Mouse (Mus musculus): ENCODE results near the gene Surf4.

Surf4 gene

DNA sequence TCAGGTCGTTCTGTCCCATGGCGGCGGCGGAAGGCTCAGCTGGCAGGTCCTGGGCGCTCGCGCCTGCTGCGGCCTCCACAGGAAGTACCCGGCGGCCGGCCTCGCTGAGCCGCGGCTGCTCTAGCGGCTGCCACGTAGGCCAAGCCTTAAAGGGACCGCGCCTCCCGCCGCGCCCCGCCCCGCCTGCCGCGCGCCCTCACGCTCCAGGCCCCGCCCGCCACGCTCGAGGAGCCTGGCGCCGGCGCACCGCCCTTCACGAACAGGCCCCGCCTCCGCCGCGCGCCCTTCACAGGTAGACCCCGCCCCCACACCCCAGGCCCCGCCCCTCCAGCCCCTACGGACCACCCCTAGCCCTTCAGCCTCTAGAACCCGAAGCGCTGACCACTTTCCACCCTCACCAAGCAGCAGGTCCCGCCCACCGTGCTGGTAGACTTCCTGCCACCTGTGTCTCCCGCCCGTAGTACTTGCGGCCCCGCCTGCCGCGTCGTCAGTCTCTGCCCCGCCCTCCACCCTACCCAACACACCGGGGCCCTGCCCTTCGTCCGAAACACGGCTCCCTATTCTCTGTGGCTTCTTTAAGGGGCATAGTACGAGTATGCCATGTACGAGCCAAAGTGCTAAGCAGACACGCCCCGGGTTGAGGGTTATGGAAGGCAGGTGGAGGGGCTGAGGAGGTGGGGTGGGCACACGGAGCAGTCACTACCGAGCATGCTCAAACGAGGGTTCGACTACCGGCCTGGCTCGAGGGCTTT lies at the start of gene Surf4, which contains the start of gene Stkld1:
TSS of gene Surf4 (minus strand) at position 625 of the 752 bp plus-strand sequence.
TSS of gene Stkld1 (plus strand) at position 744 of the 752 bp plus-strand sequence.
- DNase-seq (ENCODE audit: low read depth, low spot score), result peak; percentile 98

DNA sequence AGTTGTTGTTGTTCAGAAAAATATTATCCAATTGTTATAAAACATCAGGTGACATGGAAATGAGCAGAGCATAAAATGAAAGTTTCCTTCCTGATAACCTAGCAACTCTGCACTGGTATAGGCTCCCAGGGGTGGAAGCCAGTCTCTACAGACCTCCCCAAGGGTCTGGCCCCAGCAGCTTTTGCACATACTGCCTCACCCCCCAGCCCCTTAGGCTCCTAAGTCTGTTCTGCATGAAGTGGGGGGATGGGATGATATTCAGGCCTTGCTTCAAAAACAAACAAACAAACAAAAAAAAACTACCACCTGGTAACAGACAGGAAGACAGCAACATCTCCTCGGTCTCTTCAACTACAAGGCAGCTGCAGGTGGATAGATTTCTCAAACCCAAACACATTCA lies 46.6 kb upstream of the Surf4 start:
- DNase-seq (ENCODE audit: low read depth, low spot score), result no peak

DNA sequence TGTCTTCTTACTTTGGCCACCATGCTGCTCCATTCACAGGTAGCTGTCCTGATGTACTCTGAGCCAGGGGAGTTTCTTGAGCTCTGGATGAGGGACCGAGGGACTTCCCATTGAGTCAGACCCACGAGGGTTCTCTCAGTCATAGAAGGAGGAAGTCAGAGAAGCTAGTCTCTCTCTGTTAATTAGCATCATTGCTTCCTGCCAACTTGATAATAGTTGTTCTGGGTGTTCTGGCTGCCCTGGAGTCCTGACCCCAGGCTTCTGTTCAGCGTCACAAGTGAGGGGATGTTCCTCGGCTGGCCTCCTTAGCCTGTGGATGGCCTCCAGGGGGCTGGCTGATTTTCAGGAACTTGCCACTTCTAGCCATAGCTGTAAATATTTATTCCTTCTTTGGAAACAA lies 40.2 kb upstream of the Surf4 start:
- DNase-seq (ENCODE audit: low read depth, low spot score), result peak; percentile 16

DNA sequence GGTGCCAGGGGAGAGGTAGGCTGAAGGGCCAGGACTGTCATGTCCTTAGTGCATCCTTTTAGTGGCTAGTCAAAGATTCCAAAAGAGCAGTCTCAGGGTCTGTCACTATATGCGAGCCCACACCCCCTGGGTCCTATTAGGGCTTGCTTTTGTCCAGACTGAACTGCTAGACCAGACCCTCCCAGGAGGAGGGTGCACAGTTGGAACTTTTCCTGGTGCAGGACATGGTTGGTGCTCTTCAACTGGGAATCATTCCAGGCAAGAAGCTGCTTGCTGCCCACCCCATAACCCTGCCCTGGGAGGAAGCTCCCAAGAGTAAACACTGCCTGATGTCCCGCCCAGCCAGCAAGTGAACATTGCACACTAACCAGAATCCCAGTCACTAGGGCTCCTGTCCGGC lies 39.4 kb upstream of the Surf4 start, which contains the start of gene Adamts13:
TSS of gene Adamts13 (plus strand) at position 301 of the 400 bp plus-strand sequence.
- DNase-seq (ENCODE audit: low read depth, low spot score), result no peak

DNA sequence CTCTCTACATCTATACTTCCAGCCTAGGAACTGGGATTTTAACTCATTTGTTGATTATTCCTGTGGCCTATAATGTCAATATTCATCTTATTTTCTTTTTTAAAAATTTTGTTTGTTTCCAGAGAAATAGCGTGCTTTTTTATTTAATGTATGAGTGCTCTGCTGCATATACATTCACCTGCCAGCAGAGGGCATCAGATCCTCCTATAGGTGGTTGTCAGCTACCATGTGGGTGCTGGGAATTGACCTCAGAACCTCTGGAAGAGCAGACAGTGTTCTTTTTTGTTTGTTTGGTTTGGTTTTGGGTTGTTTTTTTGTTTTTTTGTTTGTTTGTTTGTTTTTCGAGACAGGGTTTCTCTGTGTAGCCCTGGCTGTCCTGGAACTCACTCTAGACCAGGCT lies 33.5 kb upstream of the Surf4 start:
- peak; percentile 43 for DNase-seq (ENCODE audit: low read depth, low spot score)

DNA sequence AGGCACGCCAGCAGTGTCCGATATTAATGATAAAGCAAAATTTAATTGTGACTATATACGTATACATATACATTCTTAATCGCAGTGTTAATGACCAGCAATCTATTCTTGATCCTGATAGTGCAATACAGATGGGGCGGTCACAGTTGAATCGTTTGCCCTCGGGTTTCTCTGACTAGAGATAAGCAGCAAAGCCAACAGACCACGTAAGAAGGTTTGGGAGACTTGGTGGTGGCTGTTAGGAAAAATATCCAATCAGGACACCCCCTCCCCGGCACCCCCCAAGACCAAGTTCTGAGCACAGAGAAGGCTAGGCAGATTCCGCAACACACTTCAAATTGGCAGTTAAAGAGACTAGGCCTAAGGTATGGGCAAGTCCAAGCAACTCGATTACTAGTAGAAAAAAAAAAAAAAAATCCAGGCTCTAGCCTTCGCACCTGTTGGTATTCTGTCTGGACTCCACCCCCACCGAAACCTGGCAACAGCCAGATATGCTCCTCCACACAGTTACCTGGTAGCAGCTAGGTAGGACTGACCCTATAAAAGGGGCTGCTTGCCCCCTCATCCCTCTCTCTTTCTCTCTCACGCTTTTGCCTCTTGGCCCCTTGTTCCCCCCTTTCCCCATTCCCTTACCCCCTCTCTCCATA lies 31.1 kb upstream of the Surf4 start:
- DNase-seq (ENCODE audit: low read depth, low spot score), result no peak

DNA sequence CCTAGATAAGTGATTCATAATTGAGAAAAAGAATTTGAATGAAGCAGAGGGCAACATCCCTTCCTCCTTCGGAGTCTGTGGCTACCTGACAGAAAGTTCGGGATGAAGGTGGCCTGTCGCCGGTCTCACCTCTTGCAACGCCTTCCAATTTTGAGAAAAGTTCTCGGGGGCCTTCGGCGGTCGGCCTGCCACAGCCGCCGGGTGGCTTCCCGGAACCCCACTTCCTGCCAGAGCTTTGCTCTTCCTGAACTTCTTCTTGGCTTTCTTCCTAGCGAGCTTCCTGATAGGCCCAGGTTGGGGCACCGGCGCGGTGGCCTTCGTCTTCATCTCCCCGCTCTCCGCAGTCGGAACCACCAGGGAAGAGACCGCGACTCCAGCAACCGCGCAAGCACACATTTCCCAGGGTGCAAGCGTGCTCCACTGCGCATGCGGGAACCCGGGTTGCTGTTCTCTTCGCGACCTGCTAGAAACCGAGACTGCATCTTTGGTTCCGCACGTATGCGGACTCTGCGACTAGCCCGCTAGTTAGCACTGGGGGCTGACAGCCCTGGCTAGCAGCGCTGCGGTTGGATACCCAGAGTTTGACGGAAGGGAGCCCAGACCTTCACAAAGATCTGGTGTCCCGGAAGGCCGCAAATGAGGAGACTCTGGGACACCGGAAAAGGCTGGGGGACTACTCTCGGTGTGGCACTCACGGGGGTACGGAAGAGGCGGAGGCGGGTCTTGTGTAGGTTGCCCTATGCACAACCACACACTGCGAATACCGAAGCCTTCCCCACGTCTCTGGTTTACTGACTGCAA lies 30.4 kb upstream of the Surf4 start, which contains the start of gene Rexo4:
TSS of gene Rexo4 (minus strand) at position 464 of the 801 bp plus-strand sequence.
- DNase-seq (ENCODE audit: low read depth, low spot score), result peak; percentile 96

DNA sequence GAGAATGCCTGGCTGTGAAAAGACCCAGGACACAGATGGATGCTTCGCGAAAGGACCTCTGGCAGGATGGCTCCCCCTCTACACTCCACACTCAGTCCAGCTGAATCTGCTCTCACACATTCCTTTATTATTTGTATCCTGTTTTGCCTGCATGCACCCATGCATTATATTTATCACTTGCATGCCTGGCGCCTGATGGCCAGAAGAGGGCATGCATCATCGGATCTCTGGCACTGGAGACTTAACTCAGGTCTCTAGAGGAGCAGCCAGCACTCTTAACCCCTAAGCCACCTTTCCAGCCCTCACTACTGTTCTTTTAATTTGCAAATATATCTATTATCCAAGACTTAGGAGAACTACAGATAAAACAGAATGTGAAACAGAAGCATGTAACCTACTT lies 27.0 kb upstream of the Surf4 start:
- DNase-seq (ENCODE audit: low read depth, low spot score), result peak; percentile 17

DNA sequence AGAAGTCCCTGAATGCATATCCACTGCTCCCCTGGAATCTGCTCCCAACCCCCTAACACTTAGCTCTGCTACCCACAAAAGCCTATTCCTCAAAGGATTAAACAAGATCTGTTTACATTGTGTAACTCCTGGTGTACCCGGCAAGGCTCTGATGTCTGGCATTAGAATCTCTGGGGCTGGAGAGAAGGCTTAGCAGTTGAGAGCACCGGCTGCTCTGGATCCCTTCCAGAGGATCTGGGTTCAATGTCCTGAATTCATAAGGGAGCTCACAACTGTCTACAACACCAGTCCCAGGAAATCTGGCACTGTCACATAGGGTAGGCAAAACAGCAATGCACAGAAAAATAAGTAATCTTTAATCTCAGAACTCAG lies 23.7 kb upstream of the Surf4 start:
- no peak for DNase-seq (ENCODE audit: low read depth, low spot score)

DNA sequence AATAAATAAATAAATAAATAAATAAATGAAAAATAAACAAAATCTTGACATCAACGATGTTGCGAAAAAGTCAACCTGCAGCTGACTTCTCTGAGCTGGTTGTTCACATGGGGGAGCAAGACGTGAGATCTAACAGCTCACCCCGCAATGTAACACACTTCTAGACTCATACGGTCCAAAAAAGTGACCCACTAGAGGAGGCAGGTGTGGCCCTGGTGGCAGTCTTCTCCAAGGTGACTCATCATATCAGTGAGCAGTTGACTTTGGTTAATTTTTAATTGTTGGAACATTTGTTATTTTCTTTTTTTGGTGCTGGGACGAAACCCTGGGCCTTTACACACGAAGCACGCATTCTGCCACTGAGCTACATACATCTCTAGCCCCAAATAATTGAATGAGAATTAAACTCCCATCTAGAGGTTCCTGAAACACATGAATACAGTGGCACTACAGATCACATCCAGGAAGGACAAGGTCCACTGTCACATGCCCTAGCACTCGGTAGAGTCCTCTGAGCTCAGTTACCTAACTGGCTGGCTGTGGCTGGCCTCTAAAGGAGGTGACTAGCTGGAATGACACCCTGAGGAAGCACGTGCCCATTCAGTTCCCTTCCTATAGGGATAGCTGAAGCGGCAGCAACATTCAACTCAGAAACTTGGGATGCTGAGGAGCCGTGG lies 23.2 kb upstream of the Surf4 start:
- no peak for DNase-seq (ENCODE audit: low read depth, low spot score)

DNA sequence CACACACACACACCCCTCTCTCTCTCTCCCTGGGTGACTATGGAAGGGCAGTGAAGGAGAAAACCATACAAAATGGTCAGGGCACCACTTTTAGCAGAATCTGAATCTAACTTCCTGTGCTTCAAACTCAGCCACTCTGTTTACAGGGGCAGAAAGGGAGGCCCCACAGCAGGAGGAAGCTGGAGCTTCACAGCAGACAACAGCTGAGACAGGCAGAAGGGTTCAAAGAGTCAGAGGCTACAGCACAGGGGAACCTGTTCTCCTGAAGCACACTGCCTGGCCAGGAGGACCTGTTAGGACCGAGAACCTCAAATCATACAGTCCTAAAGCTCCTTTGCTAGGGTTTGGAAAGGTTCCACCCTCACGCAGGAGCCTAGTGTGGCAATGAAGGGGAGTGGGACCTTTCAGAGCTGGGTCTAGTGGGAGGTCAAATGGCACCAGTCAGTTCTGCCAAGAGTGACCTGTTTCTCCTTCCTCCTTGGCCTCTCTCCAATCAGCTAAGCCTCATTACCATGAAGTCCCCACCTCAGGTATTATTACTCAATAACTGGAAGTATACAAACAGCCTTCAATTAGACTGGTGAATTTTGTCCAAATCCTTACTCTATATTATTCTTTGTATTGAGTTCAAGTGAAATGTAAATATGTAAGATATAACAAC lies 21.1 kb upstream of the Surf4 start:
- no peak for DNase-seq (ENCODE audit: low read depth, low spot score)

DNA sequence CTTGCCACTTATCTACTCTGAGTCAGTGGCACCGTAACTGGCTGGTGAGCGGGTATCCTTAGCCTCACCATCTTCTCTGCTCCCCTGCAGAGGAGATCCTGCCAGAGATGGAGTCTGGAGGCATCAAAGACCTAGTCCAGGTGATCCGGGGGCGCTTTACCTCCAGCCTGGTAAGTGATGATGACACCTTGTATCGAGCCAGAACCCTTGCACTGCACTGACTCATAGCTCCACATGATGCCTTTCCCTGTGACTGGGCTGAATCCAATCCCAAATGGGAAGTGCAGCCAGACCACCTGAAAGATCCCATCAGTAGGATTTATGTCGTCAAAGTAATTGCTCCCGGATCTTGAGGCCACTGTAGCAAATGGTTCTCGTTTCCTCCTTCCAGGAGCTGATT lies 19.1 kb upstream of the Surf4 start:
- no peak for DNase-seq (ENCODE audit: low read depth, low spot score)

DNA sequence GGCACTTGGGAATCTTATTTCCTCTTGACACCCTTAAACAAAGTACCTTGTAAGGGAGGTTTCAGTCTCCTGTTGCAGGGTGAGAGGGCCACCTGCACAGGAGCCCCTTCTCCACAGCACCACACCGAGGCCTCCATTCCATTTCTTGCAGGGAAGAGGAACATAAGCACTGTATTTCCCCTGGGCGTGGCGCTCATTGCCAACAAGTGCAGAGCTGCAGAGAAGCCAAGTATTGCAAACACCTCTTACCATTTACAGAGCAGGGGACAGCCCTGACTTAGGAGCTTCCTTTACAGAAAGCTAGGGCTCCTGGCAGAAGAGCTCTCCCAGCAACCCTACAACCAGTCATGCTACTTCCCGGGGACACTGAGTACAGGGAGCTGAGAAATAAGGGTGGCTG lies 18.5 kb upstream of the Surf4 start:
- no peak for DNase-seq (ENCODE audit: low read depth, low spot score)

DNA sequence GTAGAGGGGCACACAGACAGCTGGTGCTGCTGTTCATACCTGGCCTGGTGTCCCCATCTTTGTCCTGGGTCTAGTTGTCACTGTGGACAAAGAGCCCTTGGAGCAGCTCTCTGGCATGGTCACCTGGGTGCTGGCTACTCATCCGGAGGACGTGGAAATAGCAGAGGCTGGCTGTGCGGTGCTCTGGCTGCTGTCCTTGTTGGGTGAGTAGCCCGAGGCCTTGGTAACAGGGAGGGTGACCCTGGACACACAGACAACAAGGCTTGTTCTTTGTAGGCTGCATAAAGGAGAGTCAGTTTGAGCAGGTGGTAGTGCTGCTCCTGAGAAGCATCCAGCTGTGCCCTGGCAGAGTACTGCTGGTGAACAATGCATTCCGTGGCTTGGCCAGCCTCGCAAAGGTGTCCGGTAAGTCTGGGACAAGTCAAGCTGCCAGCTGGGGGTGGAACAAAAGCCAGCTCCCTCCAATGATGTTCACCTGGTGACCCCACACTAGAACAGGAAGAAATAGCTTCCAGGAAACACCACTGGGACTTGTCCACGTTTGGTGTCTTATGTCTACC lies 17.7 kb upstream of the Surf4 start:
- no peak for DNase-seq (ENCODE audit: low read depth, low spot score)

DNA sequence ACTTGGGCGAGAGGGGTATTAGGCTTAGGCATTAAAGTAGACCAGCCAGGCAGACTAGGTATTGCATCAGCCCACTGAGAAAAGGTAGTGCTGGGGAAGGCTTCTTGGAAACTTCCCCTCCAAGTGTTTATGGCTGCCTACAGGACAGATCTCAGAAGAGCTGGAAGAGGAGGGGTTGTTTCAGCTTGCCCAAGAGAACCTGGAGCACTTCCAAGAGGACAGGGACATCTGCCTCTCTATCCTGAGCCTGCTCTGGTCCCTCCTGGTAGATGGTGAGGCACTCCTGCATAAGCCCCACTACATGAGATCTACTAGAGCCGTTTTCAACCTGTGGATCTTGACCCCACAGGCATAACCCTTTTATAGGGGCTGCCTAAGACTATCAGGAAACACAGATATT lies 16.7 kb upstream of the Surf4 start:
- no peak for DNase-seq (ENCODE audit: low read depth, low spot score)

DNA sequence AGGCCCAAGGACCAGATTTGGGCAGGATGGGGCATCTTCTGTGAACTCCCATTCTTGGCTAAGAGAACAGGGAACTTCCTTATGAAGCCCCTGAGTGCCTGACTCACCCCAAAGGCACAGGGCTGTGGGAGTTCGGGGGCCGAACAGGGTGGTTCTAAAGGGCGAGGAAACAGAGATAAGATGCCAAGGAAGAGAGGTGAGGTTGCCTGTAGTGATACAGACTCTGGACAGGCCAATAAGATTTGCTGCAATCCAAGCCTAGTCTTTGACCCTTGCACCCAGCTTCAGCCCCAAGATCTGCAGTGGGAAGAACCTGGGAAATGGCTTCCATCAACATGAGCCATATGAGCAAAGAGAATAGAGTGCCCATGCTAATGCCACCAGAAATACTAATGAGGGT lies 9.5 kb upstream of the Surf4 start:
- no peak for DNase-seq (ENCODE audit: low read depth, low spot score)

DNA sequence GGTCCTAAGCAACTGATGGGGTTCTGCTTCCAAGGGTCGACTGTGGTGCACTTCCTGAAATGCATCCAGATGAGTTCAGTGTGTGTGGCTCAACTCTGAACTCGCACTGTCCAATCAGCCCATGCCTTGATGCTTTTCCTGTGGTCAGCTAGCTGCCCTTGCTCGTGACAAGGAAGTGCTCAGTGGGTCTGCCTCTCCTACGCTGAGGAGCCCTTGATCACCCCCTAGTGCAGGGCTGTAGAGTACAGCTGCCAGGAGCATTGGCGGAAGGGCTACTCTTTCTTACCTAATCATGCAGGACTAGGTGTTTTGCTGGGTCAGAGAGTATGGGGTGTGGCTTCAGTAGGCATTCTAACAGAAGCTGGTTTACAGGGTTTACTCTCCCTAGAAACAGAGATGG lies 7.8 kb upstream of the Surf4 start:
- no peak for DNase-seq (ENCODE audit: low read depth, low spot score)

DNA sequence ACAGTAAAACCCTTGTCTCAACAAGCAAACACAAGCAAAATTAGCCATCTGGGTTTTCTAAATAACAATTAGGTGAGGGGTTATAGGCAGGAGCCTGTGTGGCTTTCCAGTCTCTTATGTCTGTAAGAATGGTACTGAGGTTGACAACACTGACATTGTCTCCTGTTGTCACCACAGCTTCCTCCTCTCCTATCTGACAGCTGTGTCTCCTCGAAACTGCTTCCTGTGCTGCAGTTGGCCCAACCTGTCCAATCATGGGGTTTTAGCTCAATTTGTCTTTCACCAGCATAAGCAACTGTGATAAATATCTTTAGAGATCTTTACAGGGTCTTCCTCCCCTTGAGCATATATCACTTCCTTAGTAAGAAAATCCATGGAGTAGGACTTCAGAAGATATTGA lies 2.7 kb upstream of the Surf4 start:
- DNase-seq (ENCODE audit: low read depth, low spot score), result peak; percentile 51

DNA sequence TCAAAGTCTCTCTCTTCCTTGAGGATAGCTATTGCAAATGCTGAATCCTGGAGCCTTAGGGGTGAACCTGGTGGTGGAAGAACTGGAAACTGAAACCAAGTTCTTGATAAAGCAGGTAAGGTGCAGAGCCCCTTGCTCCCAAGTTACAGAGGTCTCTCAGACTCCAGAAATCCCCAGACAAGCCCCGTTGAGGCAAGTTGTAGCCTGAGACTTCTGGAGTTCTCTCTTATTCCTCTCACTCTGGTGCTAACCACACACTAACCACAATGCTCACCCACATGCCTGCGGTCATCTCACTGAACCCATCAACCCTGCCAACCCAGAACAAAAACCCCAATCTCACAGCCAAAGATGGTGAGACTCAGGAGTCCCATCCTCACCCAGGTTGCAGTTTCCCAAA lies 1.6 kb upstream of the Surf4 start:
- DNase-seq (ENCODE audit: low read depth, low spot score), result peak; percentile 29

DNA sequence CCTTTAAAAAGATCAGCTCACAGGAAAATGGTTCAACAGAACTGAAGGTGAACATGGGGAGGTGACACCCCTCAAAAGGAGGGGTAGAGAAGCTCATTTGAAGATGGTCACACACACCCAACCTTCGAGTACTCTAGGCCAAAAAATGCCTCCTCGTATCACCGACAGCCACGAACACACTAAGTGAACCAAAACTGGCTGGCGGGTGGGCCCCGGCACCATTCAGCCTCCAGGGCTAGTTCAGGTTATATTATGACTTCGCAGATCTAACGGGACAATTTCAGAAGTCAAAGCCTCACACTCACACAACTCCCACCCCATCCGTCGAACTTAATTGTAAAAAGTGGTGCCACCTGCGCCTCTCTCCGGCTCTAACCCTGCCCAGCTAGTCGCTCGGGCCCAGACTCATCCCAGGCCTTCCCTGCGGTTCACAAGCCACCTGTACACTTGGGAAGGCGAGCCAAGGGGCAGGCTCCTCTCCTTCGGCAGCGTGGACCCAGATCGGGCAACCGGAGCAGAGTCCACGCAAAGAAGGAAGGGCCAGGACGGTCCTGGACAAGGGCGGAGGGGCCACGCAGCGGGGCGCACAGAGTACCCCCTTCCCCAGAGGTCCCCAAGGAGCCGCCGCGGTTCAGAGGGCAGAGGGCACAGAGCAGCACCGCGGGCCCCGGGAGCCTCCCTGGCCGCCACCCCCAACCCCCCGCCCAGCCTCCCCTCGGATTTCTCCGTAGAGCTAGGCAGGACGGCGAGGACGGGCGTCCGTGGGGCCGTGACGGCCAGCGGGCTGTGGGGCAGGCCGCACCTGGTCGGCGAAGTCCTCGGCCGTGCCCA lies 1.0 kb downstream of the Surf4 start:
- DNase-seq (ENCODE audit: low read depth, low spot score), result peak; percentile 49

Data from CD4-positive, CD25-positive, alpha-beta regulatory T cell, adult 2 months (primary cell).